Mouse (Mus musculus) thymus, postnatal 36 days (tissue): ENCODE results near the gene Calcoco1.
A peak's percentile ranks its signal among the peaks of the same experiment; 100 is the strongest.

Source experiments
- DNase-seq, 2 experiments: peaks; one replicate each; pipeline ENCODE4 v3.0.0; 2022; ENCODE audit warnings: mixed read lengths in 2 of 2

Calcoco1 gene

DNA sequence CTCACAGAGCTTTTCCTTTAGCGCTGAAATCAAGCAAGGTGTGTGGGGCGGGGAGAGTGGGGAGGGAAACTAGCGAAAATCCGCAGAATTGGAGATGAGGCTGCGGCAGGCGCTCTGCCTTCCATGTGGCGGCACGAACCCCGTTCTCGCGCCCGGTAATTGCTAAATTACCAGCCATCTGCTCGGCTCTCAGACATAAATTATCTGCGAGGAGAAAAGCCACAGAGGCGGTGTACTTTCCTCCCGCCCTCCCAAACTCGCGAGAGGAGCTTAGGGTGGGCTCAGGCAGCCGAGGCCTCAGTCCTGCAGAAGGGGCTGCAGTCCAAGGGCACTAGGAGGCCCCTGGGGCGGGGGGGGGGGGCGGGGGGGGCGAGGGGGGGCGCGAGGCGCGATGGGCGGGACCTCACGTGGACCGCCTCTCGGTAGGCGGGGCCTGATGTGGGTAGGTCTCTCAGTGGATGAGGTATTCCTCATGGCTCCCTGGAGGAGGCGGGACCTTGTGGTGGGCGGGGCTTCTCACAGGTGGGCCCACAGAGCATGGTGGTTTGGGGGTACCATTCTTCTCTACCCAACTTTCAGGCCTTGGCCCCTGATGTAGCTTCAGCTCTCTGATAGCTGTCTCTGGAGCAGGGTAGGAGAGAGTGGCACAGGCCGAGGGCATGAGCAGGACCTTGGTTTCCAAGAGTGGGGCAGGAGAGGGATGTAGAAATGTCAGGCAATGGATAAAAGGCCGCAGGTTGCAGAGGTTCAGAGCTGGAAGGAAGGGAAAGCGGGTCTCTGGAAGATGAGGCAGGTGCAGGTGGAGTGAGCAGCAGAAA, 14.4 kb upstream of the Calcoco1 start:
- DNase-seq: no peak

DNA sequence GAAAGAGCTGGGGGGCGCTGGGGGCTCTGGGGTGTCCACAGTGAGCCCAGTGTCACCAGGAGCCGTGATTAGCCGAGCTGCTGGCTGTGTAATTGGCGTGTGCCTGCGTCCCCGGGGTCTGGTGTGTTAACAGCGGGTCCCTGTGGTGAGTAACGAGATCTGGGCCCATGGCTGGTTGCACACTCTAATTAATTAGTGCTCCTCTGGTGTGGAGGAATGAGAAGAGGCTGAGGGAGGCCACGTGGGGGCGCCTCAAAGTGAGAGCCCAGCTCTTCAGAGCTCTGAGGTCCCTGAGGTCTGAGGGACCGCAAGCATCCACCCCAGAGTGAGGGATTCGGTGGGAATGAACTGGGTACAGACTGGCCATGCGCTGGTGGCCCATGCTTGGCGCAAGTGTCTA, 13.1 kb upstream of the Calcoco1 start:
- DNase-seq: no peak

DNA sequence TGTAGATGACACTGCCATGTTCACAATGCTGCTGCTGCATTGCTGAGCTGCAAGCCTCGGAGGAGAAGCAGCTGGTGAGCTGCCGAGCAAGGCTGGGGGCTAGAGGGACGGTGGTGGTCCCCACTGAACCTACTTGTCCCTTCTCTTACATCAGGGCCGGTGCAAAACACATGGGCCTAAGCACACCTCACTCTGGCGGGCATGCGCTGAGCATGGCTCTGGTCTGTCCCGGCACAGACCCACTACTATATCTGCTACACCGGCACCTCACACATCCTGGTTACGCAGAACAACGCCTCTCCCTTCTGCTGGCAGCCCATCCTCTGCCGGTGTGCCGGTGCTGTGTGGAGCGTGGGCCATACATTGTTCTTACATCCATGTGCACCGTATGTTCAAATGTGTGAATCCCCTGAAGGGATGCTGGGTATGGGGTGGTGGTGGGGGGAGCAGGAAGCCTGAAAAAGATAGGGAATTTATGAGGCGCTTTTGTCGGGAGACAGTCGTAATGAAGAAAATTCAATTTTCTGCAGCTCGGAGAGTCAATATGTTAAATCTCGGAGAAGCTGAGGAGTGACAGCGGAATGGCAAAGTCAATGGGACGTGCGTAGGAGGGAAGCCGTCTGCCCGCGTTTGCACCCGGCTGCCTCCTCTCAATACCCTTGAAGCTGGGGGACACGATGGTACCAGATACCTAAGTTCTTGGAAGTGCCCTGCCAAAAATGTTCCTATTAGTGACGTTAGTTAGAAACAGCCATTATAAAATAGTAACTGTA, 12.0 kb upstream of the Calcoco1 start:
- no peak for DNase-seq

GRCm38 (mm10) chr15:102733233-102733632, 11.3 kb upstream of the Calcoco1 start:
- DNase-seq: no peak

GRCm38 (mm10) chr15:102732406-102732805, 10.4 kb upstream of the Calcoco1 start:
- no peak for DNase-seq

GRCm38 (mm10) chr15:102727951-102728350, 6.0 kb upstream of the Calcoco1 start:
- DNase-seq: no peak

DNA sequence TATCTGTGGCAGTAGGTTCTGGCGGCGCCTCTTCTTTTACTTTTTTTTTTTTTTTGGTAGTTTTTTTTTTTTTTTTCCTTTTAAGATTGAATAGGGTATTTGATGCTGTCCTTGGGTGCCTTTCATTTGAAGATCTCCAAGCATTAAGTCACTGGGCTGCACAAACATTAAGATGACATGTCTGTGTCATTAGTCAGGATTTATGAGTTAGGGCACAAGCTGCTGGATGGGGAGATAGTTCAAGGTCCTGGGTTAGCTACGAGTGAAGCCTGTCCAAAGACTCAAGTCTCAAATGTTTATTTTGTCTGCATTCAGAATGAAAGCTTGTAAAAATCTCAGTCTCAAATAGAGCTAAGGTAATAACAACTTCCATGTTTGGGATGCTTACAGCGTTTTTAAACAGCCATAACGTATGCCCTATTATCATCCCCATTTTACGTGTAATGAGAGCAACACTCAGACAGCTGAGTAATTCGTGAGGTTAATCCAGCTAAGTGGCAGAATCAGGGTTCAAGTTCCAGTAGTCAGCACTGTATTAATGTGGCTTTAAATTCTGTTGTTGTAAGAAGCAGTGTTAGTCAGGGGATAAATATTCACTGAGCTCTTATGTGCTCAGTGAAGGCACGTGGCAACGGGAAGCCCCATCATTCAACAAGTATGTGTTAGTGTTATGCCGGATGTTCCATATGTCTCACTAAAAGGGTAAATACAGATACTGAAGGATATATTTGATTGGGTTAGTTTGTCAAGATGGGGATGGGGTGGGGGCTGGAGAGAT, 1.6 kb upstream of the Calcoco1 start:
- no peak for DNase-seq

DNA sequence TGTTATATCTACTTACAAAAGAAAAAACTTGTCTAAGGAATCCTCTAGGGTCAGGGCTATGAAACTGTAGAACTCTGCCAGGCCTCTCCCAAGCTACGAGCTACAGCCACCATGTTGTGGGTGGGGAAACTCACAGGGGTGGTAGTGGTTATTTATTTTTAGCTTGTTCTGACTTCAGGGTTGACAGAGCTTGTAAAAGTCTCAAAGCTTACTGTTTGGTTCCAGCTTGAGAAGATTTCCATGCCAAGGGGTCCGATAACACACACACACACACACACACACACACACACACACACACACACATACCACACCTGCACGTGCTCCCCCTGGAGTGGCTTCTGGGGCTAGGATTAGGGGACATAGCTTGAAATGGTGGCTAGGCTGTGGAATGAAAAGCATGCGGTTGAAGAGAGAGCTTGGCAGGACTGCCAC, 538 bp upstream of the Calcoco1 start:
- DNase-seq: no peak

DNA sequence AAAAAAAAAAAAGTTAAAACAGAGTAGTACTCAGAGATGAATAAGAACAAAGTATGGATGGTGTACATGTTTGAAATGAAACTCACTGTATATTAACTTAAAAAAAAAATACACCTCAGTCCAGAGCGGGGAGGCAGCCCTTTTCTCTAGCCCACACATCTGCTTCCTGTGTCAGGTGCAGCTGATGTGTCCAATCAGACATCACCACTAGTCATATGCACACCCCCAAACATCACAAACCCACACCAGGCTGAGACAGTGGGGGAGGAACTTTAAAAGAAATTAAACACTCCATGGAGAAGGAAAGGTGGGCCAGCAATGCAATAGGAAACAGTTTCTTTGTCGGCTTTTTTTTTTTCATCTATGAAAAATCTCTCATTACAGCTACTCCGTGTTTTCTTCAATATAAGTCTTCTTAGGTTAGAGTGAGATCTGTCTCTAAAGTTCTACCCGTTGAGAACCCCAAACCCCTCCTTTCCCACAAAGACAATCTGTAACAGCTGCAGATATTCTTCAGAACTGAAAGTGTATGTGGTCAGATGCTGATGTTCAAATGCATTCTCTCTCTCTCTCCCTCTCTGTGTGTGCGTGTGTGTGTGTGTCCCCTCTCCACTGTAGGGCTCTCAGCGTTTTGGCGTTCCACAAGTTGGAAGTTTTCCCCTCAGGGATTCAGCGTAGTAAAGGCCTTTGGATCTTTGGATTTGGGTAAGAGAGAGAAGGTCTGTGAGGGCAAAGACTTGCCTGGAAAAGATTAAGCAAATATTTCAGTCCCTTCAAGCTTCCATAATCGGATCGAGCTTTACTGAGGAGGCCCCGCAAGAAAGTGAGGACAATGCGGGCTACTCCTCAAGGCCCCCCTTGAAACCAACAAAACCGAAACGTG, 721 bp downstream of the Calcoco1 start:
- DNase-seq: peak in 1 of 2 experiments; percentile 41

- DNase-seq: no peak
Measured at GRCm38 (mm10) chr15:102716132-102716531, 5.8 kb downstream of the Calcoco1 start.

DNA sequence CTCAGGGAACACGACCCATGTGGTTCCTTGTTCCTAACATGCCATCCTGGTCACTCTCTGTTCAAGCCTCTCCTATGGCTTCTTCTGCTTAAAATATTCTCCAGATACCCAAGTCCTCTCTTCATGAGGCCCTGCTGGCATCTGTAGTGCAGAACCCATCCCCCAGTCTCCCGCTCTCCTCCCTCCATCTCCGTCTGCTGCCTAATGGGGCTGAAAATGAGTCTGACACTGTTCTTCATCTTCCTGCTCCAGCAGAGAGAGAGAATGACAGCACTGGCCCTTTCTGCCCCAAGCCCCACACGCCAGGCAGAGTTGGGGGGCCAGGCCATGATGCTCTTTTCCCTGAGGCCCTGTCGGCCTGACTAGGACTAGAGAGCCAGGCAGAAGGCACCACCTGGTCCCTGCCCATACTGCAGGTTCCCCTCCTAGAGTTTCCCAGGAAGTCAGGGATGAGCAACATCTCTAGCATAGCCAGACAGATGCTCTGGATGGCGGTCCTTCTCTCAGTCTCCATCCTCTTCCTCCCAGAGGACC, 14.2 kb downstream of the Calcoco1 start:
- no peak for DNase-seq

DNA sequence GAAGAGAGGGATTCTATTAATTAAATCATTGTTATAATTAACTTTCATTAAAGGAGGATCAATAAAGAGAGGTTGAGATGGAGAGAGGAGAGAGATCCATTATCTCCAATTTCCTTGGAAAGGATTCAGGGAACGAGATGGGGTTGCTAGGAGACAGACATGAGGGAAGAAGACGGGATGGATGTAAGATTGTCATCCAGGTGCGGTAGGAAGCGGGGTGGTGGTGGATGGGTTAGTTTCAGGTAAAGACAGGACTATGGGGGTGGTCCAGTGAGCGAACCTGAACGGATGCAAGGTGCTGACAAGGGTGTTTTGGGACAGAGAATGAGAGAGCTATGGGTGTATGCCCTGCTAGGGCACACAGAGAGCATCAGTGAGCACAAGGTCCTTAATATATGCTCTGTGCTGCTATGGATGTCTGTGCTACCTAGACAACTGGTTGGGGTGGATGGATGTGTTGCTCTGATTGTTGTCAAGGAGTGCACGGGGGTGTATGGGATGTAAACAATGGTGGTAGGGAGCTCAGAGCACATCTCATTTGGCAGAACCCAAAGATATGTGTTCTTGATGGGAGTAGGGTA, 16.0 kb downstream of the Calcoco1 start:
- no peak for DNase-seq

DNA sequence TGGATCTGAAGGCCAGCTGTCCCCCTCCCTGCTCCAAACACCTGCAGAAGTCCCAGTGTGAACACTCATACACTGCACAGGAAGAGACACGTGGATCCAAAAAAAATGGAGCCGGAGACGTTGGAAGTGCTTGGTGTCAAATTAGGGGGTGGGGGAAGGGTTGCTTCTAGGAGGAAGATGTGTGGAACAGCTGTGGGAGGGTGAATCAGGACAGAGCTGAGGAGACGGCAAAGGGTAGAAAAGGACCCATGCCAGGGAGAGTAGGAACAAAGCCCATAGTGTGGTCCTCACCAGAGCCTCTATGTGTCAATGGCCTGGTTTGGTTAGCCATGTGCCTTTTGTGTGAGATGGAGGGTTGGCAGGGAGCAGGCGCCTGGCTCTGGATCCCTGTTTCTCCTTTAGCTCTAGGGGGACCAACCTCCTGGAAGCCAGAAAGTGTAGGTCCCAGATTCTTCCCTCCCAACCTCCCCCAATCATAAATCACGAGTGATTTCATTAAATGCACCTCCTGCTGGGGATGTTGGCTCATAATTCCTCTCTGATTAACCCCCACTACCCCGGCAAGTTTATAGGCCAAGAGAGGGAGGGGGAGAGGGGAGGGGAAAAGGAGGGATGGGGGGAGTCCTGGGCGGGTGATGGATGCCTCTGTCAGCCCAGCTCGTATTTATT, 16.6 kb downstream of the Calcoco1 start:
- no peak for DNase-seq

GRCm38 (mm10) chr15:102704806-102705205, 17.2 kb downstream of the Calcoco1 start:
- no peak for DNase-seq

GRCm38 (mm10) chr15:102702972-102703371, 19.0 kb downstream of the Calcoco1 start:
- DNase-seq: no peak

GRCm38 (mm10) chr15:102698193-102698592, 23.8 kb downstream of the Calcoco1 start:
- peak; percentile 61 to 71 for DNase-seq

- DNase-seq: no peak
Measured at GRCm38 (mm10) chr15:102696899-102697298, 25.1 kb downstream of the Calcoco1 start.

- no peak for DNase-seq
Measured at GRCm38 (mm10) chr15:102693600-102693999, 28.4 kb downstream of the Calcoco1 start.

DNA sequence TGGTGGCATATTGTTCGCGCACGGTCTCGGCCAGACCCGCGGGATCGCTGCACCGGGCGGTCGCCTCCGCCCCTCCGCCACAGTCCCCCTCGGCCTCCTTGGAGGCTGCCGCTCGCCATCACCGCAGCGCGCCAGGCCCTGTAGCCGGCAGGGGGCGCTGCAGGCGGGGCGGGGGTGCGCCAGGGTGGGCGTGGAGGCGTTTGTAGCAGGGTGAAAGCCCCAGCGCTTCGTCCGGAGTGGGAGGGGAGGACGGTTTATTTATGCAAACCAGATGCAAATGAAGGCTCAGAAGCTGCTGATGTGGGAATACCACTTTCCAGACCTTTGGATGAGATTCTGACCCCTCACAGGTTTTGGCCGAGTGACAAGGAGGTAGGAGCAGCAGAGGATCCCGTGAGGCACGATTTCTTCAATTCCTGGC, 29.0 kb downstream of the Calcoco1 start:
- DNase-seq: peak; percentile 45 to 53

DNA sequence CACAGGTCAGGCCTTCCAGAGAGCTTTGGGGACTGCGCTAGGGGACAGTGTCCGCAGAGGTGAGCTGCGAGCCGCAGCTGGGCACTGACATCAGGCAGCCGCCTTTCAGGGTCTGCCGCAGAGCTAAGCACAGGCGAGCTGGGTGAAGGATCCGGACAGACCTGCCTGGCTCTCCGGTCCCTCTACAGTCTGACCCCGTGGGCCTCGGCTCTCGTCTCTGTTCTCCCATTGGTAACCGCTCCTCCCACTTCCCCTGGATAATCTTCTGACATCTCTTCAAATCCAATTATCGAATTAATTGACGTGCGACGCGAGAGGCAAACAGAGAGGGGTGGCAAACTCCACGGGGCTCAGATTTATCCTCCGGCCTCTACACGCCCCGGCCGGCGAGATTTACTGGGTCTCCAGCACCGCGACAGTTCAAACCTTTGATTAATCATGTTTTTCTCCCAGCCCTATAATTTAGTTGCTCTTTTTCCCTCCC, 29.6 kb downstream of the Calcoco1 start:
- no peak for DNase-seq

DNA sequence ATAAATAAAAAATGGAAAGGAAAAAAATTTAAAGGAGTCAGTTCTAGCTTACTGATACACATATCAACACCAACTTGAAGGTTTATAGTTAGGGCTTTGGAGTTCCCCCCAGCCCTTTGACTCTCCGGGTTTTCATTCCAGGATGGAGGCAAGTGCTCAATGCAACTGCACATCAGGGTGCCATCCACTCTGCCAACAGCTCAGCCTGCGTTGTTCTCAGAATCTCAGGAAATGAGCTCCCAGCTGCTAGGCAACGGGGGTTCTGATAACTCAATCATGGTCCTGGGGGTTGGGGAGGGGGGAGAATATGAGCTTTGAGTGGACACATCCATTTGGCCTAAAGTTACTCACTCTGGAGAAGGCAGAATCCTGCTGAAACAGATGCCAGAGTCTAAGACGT, 36.2 kb downstream of the Calcoco1 start:
- DNase-seq: no peak
